Mouse (Mus musculus) brain, embryonic 14.5 days (tissue): Measurements from ENCODE around the gene Itga8.

Source experiments
- CTCF ChIP-seq: fragments of 200-500 bp; IDR thresholded peaks from 2 replicates; pipeline ENCODE4 v1.5.1; 2012; ENCODE audit warnings: inconsistent platforms, mild to moderate bottlenecking, moderate library complexity, borderline replicate concordance; ENCODE audit not compliant: insufficient read depth, insufficient read length; ENCODE audit errors: extremely low read depth
- POLR2A ChIP-seq: fragments of 200-500 bp; IDR thresholded peaks from 2 replicates; pipeline ENCODE4 v1.6.1; 2012; ENCODE audit warnings: mild to moderate bottlenecking, inconsistent platforms, borderline replicate concordance; ENCODE audit not compliant: poor library complexity, insufficient read depth, insufficient read length, severe bottlenecking; ENCODE audit errors: extremely low read depth

- no peak for TF ChIP-seq POLR2A
- TF ChIP-seq CTCF = no peak
Observed at GRCm38 (mm10) chr2:12348914-12349313, 47.2 kb upstream of the Itga8 start.
